Mouse (Mus musculus) layer of hippocampus, adult 11-12 months (tissue): Measurements from ENCODE around the gene Madd.
"Not testable (repeated sequence)": the region's sequence is repeated elsewhere in the genome, so short reads cannot be mapped to it uniquely, and the experiment has no call there.

ENCODE experiments used
- DNase-seq: peaks from one replicate; pipeline ENCODE4 v3.0.0; 2022; ENCODE audit warnings: low spot score

Gene Madd

DNA sequence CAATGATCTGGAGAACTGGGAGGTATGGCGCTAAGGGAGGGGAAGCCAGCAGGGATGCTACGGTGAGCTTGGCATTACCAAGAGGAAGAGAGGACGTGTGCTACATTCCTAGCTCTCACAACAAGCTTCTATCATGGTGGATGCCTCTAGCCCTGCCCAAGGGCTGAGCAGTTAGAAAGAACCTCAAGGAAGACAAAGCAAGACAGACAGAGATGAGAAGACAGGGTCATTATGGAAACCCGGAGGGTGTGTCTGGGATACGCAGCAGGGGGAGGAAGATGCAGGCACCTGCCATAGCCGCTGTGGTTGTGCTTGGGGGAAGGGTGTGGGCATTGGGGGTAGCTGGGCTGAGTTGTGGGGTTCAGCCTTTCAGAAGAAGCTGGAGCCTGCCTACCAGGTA lies 60.1 kb downstream of the Madd start:
- DNase-seq: no peak

DNA sequence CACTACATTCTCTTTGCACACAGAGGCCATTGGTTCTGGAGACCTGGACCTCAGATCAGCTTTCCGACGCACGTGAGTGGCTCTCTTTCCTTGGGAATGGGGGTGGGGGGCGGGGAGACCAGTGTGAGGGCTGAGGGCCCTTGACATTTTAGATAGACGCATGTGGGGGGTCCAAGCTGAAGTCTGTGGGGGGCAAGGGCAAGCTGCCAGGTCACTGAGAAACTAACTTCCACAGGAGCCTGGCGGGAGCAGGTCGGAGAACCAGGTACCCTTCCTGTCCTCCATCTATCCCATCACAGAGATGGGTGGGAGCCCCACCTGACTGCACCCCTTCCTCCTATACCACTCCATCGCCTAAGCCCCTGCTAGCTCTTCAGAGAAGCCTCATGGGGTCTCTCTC lies 62.1 kb downstream of the Madd start:
- no peak for DNase-seq

DNA sequence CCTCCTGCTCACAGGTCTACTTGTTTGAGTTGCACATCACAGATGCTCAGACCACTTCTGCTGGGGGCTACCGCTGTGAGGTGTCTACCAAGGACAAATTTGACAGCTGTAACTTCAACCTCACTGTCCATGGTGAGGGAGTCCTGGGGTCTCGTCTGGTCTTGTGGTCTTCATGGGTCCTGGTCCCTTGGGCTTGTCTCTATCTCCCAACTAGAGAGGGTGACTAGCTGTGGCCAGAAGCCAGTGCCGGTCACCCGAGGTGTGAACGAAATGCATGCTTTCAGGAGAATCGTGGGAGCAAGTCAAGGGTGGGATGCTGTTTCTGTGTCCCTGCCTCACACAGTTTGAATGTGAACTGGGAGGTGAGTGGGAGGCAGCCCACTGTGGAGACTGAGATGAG lies 62.6 kb downstream of the Madd start:
- no peak for DNase-seq

DNA sequence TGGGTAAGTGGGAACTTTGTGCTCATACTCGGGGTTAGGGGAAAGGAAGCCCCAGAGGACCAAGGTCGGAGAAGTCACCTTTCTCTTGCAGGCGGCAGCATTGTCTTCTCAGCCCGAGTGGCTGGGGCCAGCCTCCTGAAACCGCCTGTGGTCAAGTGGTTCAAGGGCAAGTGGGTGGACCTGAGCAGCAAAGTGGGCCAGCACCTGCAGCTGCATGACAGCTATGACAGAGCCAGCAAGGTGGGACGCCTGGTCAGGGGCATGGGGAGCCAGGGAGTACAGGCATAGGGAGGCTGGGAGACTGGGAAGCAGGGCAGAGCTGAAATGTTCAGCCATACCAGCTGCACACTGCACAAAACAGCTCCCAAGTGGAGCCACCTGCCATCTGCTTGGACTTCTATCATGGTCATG lies 63.4 kb downstream of the Madd start:
- DNase-seq: no peak

DNA sequence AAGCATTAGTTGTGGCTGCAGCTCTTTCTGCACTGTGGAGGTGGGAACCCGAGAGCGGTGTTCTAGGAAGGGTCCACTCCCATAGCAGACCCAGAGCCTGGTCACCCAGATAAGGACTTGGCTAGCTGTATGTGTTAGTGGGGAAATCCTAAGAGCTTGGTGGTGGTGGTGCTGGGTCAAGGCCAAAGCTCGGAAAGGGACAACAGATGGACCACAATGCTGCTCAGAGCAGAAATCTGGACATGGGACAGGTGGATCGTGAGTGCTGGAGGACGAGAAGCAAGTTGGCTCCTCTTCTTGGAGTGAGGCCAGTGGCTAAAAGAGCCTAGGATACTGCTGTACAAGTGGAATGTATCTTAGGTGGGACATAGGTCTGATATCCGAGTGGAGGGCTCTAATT lies 64.1 kb downstream of the Madd start:
- DNase-seq: no peak

DNA sequence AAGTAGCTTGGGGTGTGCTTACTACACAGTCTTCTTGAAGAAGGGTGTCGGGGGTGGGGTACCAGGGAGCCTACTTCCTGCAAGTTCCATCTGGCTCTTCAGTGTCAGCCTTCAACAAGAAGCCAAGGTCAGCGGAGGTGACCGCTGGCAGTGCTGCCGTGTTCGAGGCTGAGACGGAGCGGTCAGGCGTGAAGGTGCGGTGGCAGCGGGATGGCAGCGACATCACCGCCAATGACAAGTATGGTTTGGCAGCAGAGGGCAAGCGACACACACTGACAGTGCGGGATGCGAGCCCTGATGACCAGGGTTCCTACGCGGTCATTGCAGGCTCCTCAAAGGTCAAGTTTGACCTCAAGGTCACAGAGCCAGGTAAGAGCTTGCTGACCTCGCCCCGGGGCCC lies 64.6 kb downstream of the Madd start:
- DNase-seq: no peak

DNA sequence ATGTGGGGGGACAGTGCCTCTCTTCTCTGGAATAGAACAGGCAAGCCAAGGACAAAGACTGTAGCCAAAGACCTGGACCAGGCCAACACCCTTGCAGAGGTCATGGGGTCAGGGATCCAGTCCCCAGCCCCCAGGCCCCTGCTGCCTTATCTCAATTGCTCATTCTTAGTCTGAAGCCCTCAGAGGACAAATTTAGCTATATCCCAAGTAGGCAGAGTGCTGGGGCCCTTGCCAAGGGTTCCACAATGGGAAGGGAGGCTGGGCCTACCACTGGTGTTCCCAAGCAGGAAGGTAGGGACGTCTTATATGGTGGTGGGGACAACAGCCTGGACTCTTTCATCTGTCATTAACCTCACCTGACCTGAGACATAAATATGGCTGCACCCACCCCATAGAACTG lies 65.0 kb downstream of the Madd start:
- no peak for DNase-seq

DNA sequence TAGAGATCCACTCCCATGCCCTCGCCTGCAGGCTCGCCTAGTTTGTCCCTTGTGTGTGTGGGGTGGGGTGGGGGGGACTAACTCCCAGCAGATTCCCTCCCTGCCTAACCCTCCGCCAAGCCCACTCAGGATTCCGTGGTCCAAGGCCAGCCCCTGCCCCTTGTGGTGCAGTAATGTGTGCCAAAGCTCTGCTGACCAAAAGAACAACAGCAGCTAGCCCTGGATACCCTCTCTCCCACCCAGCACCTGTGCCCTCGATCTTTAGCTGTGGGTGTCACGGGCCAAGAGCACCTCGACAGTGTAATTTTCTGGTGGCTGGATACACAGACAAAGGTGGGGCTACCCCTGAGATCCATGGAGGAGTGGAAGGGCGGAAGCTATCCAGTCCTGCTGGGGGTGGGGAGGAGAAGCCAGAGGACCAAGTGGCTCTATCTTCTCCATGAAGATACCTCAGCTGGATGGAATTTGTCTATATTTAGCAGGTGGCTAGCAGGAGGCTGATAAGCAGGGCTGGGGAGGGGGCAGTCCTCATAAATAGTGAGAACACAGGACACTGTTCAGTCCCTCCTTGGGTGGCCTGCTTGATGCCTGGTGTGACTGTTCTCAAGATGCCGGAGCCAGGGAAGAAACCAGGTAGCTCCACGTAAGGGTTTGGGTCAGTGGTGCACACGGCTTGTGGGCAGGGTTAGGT lies 65.9 kb downstream of the Madd start, which contains the start of gene Mybpc3:
Gene Mybpc3 (plus strand): TSS at position 560 of the 691 bp plus-strand sequence.
- no peak for DNase-seq

DNA sequence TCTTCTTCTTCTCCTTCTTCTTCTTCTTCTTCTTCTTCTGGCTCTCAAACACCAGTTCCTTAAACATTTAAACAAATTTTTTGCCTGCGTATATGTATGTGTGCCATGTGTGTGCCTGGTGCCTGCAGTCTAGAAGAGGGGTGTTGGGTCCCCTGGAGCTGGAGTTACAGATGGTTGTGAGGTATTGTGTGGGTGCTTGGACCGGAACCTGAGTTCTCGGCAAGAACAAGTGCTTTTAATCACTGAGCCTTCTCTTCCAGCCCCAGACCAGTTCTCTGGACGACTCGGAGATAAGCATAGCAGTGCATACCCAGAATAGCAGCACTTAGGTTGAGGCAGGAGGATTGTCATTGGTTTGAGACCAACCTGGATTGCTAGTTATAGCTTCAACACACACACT lies 66.8 kb downstream of the Madd start:
- DNase-seq: no peak

DNA sequence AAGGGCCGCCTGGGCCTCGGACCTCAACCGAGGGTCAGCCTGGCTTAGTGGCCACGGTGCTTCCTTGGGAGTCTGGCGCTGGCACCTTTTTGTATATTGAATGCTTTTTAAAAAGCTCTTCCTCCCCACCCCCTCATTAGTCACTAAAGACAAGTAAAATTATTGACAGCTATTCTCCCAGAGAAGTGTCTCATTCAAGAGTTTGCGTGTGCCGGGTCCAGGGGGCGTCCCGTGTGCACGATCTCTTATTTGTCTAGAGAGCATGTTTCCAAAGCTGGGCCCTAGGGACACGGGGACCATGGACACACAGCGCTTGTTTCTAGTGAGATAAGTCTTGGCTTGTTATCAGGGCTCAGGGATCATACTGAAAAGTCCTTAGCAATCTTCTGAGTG lies 68.1 kb downstream of the Madd start:
- DNase-seq: no peak

DNA sequence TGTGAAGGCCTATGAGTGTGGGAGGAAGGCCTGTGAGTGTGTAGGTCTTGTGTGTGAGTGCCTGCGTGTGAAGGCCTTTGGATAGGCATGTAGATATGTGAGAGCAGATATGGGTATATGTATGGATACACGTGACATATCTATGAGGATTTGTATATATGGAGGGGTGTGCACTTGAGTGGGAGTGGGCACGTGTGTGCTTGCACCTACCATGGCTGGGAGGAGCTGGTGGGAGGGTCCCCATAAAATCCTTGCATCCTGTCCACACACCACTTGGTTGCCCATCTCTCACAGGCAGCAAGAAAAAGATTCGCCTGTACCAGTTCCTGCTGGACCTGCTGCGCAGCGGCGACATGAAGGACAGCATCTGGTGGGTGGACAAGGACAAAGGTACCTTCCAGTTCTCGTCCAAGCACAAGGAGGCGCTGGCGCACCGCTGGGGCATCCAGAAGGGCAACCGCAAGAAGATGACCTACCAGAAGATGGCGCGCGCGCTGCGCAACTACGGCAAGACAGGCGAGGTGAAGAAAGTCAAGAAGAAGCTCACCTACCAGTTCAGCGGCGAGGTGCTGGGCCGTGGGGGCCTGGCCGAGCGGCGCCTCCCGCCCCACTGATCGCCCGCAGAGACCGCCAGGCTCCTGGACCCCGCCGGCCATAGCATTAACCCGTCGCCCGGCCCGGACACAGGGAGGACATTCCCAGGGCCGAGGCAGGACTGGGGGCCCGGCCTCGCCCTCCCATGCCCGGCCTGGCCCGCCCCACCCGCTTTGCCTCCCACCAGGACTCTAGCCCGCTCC lies 68.7 kb downstream of the Madd start:
- DNase-seq: peak; percentile 94

DNA sequence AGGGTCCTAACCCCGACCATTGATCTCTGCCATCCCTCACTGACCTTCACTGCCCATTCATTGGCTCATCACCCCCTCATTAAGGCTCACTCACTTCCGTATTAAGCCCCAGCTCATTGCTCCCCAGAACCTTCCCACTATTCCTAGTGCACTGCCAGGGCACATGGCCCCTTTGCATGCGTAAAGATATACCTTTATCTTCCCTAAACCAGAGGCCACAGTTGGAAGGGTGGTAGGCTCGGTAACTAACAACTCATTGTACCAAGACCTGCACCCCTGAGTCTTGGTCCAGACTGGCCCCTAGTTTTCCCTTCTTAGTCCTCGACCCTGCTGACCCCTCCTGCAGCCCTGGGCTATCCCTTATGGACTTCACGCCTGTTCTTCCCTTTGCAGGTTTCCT lies 69.8 kb downstream of the Madd start:
- DNase-seq: no peak

DNA sequence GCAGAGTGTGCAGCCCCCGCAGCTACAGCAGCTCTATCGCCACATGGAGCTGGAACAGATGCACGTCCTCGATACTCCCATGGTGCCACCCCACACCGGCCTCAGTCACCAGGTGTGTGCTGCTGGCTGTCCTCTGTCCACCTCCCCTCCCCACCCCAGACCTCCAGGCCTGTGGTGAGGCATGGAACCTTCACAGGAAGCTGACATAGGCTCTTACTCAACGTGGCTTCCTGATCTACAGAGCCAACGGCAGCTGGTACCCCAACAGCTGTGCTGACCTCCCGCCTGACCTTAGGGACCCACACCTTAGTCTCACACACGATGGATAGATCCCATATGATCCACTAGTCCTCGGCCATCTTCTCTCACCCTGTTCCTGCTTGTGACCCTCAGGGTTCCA lies 70.3 kb downstream of the Madd start:
- DNase-seq: no peak

DNA sequence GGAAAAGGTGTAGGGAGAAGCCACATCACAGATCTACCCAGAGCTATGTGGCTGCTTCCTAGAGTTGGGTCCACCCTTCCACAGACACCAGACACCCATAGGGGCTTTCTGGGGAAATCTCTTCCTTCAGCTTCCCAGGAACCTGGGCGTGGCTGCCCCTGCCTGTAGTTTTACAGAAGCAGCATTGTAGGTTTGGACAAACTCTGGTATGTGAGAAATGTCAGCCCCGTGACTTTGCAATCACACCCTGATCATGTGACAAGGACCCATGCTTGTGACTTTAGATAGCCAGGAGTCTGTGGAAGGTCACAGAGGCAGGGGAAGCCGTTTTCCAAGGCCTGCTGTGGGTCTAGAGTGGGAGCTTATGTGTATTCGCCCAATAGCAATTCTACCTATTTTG lies 71.1 kb downstream of the Madd start:
- no peak for DNase-seq

DNA sequence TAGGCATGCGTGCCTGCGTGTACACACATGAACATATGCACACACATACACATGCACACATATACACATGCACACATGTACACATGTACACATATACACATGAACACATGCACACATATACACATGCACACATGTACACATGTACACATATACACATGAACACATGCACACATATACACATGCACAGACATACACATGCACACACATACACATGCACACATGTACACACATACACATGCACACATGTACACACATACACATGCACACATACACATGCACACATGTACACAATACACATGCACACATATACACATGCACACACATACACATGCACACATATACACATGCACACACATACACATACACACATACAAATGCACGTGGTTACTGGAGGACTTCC lies 71.8 kb downstream of the Madd start:
- DNase-seq: not testable (repeated sequence)

DNA sequence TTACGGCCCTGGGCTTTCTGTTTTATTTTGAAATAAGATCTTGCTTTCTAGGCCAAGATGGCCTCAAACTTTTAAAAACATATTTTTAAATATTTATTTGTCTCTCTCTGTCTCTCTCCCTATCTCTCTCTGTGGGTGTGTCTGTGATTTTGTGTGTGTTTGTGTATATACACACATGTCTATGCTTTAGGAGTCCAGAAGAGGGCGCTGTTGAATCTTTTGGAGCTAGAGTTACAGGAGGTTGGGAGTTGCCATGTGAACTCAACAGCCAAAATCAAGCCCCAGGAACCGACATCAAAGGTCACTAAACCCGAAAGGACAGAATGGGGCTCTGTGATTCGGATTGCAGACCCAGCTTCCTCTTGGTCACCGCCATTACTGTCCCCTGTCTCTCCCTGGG lies 73.2 kb downstream of the Madd start:
- DNase-seq: no peak

DNA sequence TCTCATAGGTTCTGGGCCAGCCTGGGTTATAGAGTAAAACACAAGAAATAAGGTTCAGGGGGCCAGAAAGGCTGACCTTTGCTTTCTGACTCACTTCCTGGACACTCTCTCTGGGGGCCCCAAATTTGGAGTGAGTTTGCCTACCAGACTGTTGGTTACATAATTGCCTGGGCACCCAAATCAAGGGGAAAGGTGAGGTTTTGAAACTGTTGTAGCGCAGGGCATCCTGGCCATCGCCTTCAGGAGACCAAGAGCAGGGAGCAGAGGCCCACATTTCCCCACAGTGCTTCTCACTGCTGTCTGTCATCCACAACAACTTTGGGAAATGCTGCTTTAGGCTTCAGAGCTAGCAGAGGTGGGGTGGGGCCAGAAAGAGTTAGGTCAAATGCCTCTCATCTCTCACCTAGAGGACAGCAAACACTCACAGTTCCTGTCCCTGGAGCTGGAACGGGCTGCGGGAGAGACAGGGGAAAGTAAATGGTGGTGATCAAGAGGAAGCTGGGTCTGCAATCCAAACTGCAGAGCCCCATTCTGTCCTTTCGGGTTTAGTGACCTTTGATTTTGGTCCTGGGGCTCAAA lies 73.7 kb downstream of the Madd start:
- DNase-seq: no peak

DNA sequence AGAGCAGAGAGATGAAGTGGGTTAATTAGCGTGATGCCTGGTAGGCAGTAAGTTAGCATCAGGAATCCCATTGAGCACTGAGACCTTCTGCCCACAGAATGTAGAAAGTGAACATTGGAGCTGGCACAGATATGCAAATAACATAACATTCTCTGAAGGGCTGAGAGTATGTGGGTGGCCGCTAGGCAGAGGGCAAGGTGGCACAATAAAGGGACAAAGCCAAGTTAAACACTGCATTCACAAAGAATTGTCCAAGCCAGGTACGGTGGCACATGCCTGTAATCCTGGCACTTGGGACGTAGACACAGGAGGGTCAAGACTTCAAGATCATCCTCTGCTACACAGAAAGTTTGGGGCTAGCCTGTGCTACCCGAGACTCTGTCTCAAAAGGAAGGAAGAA lies 74.4 kb downstream of the Madd start:
- DNase-seq: no peak

DNA sequence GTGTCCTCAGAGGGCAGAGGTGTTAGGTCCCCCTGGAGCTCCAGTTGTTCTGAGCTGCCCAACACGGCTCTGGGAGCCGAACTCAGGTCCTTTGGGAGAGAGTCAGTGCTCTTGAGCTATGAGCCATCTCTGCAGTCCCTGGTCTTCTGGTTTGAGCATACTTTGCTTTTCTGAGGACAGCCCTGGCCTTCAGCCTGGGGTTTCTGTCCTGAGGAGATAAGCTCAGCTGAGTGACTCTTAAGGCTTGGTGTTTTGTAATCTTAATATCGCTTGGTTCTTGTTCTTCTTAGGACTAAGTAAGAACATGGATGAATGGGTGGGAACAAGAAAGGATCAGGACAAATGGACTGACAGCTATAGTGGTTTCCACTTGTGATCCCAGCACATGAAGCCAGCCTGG lies 75.5 kb downstream of the Madd start:
- DNase-seq: no peak

DNA sequence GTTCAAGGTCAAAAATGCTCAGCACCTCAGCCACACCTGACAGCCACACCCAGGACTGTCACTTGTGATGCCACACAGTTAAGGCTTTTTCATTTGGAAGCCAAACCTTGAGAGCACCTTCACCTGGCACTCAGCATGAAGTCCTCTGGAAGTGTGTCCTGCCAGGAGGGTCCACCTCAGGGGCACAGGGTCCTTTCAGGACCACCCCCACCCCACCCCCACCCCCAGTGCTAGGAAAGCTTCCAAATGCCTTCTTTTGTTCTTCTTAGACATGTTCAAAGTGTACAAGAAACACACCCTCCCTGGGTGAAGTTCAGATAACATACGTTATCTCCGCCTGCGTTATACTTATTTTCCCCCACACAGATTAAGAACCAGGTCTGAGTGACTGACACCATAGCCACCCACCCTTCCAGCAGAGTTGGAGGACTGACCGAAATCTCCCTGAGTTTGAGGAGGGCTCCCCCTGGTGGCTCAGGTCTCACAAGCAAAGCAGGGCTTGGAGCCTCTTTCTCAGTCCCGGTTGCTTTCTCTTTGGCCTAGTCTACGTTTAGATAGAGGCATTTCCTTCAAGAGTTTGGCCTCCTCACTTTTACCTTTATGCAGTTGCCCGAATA lies 82.4 kb downstream of the Madd start:
- DNase-seq: peak; percentile 92

DNA sequence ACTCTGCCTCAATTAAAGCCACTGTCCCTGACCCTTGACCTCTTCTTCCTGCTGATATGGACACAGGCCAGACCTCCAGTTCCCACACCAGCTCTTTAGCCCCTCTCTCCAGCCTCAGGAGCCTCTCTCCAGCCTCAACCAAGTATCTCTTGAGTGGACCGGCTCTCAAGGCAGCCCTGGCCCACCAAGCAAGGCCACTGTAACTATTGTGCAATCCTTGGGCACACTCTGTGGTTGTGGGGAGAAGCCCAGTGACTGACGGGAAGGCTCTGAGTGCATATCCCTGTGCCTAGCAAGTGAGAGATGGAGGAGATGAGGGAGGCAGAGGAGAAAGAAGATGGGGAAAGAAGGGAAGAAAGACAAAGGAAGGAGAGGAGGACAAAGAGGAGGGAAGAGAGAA lies 85.5 kb downstream of the Madd start:
- no peak for DNase-seq

DNA sequence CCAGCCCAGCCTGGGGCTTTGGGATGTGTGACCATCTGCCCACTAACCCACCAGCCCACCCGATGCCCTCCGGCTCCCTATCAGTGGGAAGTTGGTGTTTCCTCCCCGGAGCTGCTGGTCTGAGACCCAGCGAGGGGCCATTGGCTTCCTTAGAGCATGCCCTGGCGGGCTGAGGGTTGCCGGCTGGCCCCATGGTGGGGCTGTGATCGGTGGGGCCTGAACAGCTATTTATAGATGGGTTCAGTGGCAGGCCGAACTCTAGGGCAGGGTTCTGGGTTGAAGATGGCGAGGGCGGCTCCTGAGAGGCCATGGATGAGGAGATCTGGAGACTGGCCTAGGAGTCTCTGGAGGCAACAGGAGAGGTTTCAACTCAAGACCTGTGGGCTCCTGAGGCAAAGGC lies 86.6 kb downstream of the Madd start:
- no peak for DNase-seq

DNA sequence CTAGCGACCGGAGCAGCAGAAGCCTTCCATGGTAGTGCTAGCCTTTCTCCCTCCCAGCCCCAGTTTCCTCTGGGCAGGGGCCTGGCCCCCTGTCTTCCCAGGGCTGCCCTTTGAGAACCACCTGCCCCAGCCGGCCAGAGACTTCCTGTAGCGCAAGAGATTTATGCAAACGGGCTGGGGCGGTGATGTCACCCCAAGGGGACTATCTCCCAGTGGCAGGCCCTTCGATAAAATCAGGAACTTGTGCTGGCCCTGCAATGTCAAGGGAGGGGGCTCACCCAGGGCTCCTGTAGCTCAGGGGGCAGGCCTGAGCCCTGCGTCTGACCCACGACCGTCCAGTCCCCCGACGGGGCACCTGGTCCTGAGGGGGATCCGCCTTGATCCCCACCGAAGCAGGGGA lies 87.1 kb downstream of the Madd start:
- DNase-seq: peak; percentile 62
